ENCODE assay signal across 12 mouse cellular contexts in genomic region chrX:11895396-11895795, GRCm38 (mm10).
DNase-seq lines count a peak whose midpoint lies in the region; ATAC-seq and TF ChIP-seq lines count a peak whose summit lies in the region.
"Had no signal": no experiment of that assay in that cellular context is flagged by ENCODE, and none has a peak within 500 bp of the region (broad histone marks: within the 10 kb centered on the region; RNA-seq: fewer than 3 reads in every experiment).

No protein-coding gene starts in this region.

- H3K4me2 ChIP-seq in lung, embryonic 15.5 days = no peak overlapping the region
- H3K4me2 ChIP-seq in lung, postnatal 0 days (replicated peaks; ENCODE audit: low read depth, low read length) = no peak overlapping the region
- no peak overlapping the region for H3K4me2 ChIP-seq in heart, postnatal 0 days (ENCODE audit: low read depth, low read length)
- H3K4me2 ChIP-seq: liver, embryonic 13.5 days; neural tube, embryonic 12.5 days had no signal

- TF ChIP-seq EP300 in lung, postnatal 0 days (IDR thresholded peaks at IDR 0.05) = no peak
- no peak for TF ChIP-seq EP300 in heart, postnatal 0 days (IDR thresholded peaks at IDR 0.05; ENCODE audit: low read depth)

- H3K27me3 ChIP-seq in lung, embryonic 15.5 days = peaks cover 3% of the 10 kb centered on the region; the same call in 1 of the 2 replicates
- no peaks in the 10 kb centered on the region for H3K27me3 ChIP-seq in lung, postnatal 0 days (replicated peaks; ENCODE audit: insufficient read depth, low read length)
- no peaks in the 10 kb centered on the region for H3K27me3 ChIP-seq in heart, postnatal 0 days (ENCODE audit: control insufficient read depth, insufficient read depth, low read length)
- H3K27me3 ChIP-seq: liver, embryonic 13.5 days had no signal

- H3K4me1 ChIP-seq in lung, embryonic 15.5 days = peaks cover 17% of the 10 kb centered on the region
- no peaks in the 10 kb centered on the region for H3K4me1 ChIP-seq in lung, postnatal 0 days (ENCODE audit: insufficient read depth, low read depth, low read length)
- H3K4me1 ChIP-seq in heart, postnatal 0 days (ENCODE audit: control insufficient read depth, insufficient read depth) = no peaks in the 10 kb centered on the region
- H3K4me1 ChIP-seq: neural tube, embryonic 12.5 days had no signal

- intact Hi-C loops in left cerebral cortex, postnatal 14 days (cut with DNase I) = no loop called here

- 27% methylated on average over 5 of the region's 5 CpGs for WGBS in lung, embryonic 15.5 days
- 37% methylated on average over 5 of the region's 5 CpGs for WGBS in lung, postnatal 0 days
- WGBS in heart, postnatal 0 days = 41% methylated on average over 5 of the region's 5 CpGs

- TF ChIP-seq CTCF in lung, postnatal 0 days (IDR thresholded peaks at IDR 0.05) = no peak
- no peak for TF ChIP-seq CTCF in heart, postnatal 0 days (IDR thresholded peaks at IDR 0.05; ENCODE audit: low read depth)

- no peaks in the 10 kb centered on the region for H3K36me3 ChIP-seq in lung, embryonic 15.5 days
- no peaks in the 10 kb centered on the region for H3K36me3 ChIP-seq in lung, postnatal 0 days (ENCODE audit: insufficient read depth, low read length)
- no peaks in the 10 kb centered on the region for H3K36me3 ChIP-seq in heart, postnatal 0 days (replicated peaks; ENCODE audit: control insufficient read depth, insufficient read depth, low read length)
- H3K36me3 ChIP-seq: liver, embryonic 13.5 days; neural tube, embryonic 12.5 days had no signal

- H3K4me3 ChIP-seq in lung, embryonic 15.5 days = no peak overlapping the region
- H3K4me3 ChIP-seq in lung, postnatal 0 days (ENCODE audit: low read depth, low read length) = no peak overlapping the region
- H3K4me3 ChIP-seq in heart, postnatal 0 days (ENCODE audit: low read depth, low read length) = no peak overlapping the region
- H3K4me3 ChIP-seq: liver, embryonic 13.5 days; neural tube, embryonic 12.5 days had no signal

- H3K27ac ChIP-seq in lung, embryonic 15.5 days = no peak overlapping the region
- H3K27ac ChIP-seq in lung, postnatal 0 days (ENCODE audit: low read length) = no peak overlapping the region
- H3K27ac ChIP-seq in heart, postnatal 0 days (ENCODE audit: low read depth) = no peak overlapping the region
- H3K27ac ChIP-seq: liver, embryonic 13.5 days; neural tube, embryonic 12.5 days had no signal

- H3K9ac ChIP-seq in lung, embryonic 15.5 days = no peak overlapping the region
- no peak overlapping the region for H3K9ac ChIP-seq in lung, postnatal 0 days (replicated peaks; ENCODE audit: low read depth)
- H3K9ac ChIP-seq in heart, postnatal 0 days (replicated peaks; ENCODE audit: low read depth, low read length) = no peak overlapping the region
- H3K9ac ChIP-seq: liver, embryonic 13.5 days; neural tube, embryonic 12.5 days had no signal

- peak; percentile 24 for ATAC-seq in lung, embryonic 15.5 days (ENCODE audit: borderline replicate concordance, extremely low read depth, low FRiP score, low TSS enrichment)
- ATAC-seq in lung, postnatal 0 days = no peak; the same call in 1 of the 2 replicates
- ATAC-seq in heart, postnatal 0 days (ENCODE audit: insufficient read depth, low read depth) = no peak
- ATAC-seq: forebrain, embryonic 14.5 days; intestine, postnatal 0 days had no signal

- H3K9me3 ChIP-seq in lung, embryonic 15.5 days = no peaks in the 10 kb centered on the region
- H3K9me3 ChIP-seq in lung, postnatal 0 days (ENCODE audit: low read length) = no peaks in the 10 kb centered on the region
- no peaks in the 10 kb centered on the region for H3K9me3 ChIP-seq in heart, postnatal 0 days (replicated peaks; ENCODE audit: control insufficient read depth, low read length)
- H3K9me3 ChIP-seq: liver, embryonic 13.5 days; neural tube, embryonic 12.5 days had no signal

- DNase-seq in adrenal gland, postnatal 14 days = peak; percentile 32
- DNase-seq in adrenal gland, postnatal 4 days (ENCODE audit: low spot score in 2 of 2) = no peak
- DNase-seq in lung, postnatal 0 days (ENCODE audit: low spot score) = no peak
- peak; percentile 9 for DNase-seq in heart, postnatal 0 days (ENCODE audit: low spot score)
- DNase-seq in retina, postnatal 1 day = peak; percentile 61
- no peak for DNase-seq in left cerebral cortex, postnatal 14 days (ENCODE audit: low spot score in 2 of 2)
- DNase-seq in spleen, adult 18-20 months = no peak
- DNase-seq: liver, embryonic 13.5 days had no signal

Comparison
In these comparisons a context has a peak if more than half of its experiments do, and no peak if none do; other contexts are left out.
1. DNase-seq: peak in adrenal gland, postnatal 14 days (single experiment), heart, postnatal 0 days (single experiment) and retina, postnatal 1 day (single experiment); none in adrenal gland, postnatal 4 days (0 of 2), lung, postnatal 0 days (single experiment), left cerebral cortex, postnatal 14 days (0 of 2) and spleen, adult 18-20 months (0 of 2).